Mouse (Mus musculus): Measurements from ENCODE around the gene Rpp38. TPM values are rescaled to one million over a fixed set of nuclear protein-coding genes. Genes with fewer than 3 reads are reported as not detected.
A peak's percentile ranks its signal among the peaks of the same experiment; 100 is the strongest.

The Rpp38 gene
- total RNA-seq (2021): 1 to 10 TPM; 5.0 to 5.5 TPM
- long read RNA-seq, experiment 1, partial matches to known transcripts: 0 of 3 reads
- long read RNA-seq, experiment 1, other reads (novel, unspliced or antisense): 0 of 3 reads
- long read RNA-seq, experiment 2, partial matches to known transcripts: 0 of 4 reads
- long read RNA-seq, experiment 2, other reads (novel, unspliced or antisense): 0 of 4 reads

DNA sequence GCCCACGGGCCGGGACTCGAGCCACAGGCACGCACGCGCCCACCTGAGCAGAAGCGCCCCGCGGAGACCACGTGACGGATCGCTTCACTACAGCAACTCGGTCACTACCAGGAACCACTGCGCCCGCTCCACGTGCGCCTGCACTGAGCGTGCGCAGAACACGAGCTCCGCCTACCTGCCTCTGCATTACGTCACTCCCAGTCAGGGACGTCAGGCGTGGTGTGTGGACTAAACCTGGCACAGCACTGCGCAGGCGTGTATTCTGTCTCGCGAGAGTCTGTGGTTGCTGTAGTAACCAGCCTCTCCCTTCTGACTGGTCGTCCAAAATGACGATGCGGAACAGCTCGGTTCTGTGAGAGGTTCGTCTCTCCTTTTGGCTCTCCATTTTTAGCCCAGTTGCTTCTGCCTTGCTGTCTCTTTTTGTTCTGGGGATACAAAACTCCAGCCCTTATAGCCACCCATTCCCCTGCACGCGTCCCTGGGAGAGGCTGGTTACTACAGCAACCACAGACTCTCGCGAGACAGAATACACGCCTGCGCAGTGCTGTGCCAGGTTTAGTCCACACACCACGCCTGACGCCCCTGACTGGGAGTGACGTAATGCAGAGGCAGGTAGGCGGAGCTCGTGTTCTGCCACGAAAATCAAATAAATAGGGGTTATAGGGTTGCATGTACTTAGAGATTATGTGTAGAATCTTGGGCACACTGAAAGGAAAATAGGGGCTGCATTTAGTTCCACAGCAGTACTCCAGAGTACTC, at the start of gene Rpp38:
TSS of gene Rpp38 (minus strand) at position 160 of the 759 bp plus-strand sequence.
- peak; percentile 99 for DNase-seq

DNA sequence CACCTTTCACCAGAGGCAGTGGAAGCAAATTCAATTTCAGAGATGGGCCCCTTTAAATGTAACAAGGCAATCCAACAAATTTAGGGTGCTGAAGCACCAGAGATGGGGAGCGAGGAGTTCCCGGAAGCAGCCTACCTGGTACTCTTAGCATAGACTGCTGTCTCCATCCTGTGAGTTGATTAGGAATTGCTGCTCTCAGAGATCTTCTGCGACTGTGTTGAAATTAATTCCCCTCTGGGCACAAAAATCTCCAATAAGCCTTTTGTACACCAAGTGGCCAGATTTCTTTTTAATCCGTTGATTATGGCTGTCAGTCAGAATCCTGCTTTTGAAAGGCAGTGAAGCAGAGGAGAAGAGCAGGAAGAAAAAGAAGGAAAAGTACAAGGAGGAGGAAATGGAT, 32.7 kb upstream of the Rpp38 start:
- DNase-seq: no peak

DNA sequence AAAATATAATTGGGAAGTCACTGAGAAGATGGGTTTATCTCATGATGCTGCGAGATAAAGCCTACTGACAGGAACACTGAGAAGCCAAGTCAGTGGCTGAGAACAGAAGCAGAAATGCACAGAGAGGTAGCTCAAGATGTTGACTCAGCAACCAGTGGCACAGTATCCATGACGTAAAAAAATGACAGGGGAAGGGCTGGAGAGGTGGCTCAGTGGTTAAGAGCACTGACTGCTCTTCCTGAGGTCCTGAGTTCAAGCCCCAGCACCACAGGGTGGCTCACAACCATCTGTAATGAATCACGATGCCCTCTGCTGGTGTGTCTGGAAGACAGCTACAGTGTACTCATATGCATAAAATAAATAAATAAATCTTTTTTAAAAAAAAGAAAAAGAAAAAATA, 28.6 kb upstream of the Rpp38 start:
- DNase-seq: no peak

DNA sequence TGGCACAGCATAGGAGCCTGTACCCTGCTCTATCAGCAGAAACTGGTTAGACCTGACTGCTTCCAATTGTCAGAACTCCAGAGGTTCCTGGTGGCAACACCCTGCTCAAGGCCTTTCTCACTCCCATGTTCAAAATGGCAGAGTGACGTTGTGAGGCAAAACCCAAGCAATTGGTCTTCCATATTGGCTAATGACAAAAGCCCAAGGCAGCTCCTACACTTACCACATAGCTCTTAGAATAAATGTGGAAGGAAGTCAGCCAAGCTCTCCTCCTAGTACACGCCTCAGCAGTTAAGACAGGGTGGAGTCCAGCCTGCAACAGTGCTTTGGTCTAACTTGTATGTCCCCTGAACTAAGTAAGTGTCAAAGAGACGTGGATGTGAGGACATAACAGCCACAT, 25.4 kb upstream of the Rpp38 start:
- no peak for DNase-seq

DNA sequence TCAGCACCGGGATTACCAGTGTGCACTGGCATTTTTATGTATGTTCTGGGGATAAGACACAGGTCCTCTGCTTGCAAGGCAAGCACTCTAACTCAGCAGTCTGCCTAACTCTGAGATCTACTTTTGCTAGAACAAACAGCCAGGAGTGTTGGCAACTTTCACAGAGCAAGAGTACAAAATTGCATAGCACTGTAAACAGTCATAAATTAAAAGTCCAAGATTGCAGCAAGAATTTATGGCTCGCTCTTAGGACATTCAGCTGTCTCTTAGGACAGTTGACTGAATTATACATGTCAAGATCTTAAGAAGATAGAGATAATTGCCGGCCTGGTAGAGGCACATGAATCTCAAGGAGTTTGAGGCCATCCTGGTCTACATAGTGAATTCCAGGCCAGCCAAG, 23.9 kb upstream of the Rpp38 start:
- DNase-seq: no peak

DNA sequence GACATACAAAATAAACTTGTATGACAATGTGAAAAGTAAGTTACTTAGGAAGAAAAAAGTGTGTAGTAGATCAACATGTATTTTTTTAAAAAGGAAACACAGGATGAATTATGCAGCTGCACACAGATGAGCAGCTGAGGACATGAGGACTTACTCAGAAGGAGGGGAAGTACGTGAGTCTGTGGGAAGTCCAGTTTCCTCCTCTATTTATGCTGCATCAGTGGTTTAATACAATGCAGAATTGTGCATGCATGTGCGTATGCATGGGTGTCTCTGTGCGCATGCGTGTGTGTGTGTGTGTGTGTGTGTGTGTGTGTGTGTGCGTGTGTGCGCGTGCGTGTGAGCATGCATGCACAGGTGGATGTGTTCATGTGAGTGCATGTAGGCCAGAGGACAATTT, 23.4 kb upstream of the Rpp38 start:
- DNase-seq: peak in 1 of 2 experiments; percentile 7

DNA sequence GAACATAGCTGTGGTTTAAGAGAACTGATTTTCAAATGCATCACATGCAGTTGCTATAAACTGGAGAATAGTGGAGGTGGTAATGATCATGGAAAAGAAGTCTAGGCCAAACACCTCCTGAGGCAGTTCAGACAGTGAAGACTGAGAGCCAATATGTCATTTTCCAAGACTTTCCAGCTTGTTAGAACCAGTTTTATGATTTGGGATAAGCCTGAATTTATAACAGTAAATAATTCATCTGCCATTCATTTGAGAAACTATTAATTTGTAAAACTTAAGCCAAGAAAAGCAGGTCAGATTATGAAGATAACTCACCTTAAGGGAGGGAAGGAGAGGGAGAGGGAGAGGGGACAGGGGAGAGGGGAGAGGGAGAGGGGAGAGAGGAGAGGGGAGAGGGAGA, 20.7 kb upstream of the Rpp38 start:
- DNase-seq: no peak

DNA sequence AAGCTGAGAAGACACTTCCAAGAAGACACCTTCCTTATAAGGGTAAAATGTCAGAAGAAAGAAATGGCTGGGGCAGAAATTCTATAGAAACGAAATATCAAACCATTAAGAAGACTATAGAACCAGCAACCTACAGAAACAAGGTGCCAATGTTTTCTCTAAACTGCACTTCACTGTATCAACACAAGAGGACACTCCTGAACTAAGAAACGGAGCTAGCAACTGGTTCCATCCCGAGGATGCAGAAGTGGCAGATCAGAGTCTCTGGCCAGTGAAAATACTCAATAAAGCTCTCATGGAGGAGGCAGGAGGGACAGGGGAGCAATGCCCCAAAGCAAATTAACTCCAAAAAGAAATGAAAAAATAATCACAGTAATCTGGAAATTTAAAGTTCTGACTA, 16.5 kb upstream of the Rpp38 start:
- DNase-seq: peak; percentile 17 to 35

DNA sequence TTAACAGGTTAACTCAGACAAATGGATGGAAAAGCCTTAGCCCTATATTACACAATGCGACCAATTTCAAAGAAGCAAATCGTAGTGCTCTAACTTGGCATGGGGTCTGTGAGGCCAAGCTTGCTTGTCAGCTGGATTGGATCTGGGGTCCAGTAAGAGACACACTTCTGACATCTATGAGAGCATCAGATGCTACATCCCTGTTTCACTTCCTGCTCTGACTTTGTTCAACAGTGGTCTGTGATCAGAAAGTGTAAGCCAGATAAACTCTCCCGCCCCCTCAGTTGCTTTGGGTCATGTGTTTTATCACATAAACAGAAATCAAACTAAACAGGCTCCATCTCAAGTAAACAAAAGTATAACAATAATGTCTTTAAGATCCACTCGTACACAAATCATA, 16.0 kb upstream of the Rpp38 start:
- no peak for DNase-seq

DNA sequence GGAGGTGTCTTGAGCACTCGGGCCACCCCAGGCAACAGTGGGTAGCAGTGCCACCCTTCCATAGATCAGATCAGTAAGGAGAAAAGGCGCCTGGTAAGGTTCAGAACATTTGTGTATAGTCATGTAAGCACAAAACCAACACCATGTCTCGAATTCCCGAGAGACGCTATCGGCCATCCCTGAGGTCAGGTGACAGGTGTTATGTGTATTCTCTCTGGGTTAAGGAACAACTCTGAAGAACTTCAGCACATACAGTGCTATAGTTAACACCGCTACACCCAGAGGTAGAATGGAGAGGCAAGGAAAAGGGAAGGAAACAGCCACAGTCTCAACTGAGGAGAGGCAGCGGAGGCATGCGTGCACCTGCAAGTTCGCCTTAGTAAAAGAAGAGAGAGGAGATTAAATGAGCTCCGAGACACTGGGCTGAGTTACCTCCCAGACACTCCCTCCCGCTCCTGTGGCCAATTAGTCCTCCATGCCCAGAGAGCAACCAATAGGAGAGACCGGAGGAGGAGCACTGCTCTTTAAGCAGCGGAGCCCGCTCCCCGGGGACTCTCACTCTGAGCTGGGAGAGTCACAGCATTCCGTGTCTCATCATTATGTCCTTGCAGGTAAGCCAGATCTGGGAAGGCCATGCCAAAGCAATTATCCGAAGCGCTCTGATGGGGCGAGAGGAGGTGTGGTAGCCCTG, 3.3 kb upstream of the Rpp38 start, which contains the start of gene Acbd7:
TSS of gene Acbd7 (plus strand) at position 558 of the 691 bp plus-strand sequence.
- peak; percentile 34 to 40 for DNase-seq

DNA sequence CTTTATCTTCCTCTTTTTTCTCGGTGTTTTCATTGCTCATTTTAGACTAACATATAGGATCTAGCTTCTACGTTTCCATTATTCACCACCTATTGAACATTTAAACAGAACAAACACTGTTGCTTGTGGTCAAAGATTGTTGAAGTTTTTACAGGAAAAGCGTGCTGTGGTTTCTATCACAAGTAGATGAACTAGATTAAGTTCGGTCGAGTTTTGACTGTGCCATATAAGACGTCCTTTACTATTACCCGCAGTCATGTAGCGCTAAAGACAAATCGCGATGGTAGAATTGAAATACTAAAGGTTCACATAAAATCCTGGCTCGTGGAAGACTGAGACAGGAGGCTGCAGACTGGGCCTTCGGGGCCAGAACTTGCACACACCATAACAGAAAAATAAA, 1.3 kb upstream of the Rpp38 start:
- DNase-seq: no peak

DNA sequence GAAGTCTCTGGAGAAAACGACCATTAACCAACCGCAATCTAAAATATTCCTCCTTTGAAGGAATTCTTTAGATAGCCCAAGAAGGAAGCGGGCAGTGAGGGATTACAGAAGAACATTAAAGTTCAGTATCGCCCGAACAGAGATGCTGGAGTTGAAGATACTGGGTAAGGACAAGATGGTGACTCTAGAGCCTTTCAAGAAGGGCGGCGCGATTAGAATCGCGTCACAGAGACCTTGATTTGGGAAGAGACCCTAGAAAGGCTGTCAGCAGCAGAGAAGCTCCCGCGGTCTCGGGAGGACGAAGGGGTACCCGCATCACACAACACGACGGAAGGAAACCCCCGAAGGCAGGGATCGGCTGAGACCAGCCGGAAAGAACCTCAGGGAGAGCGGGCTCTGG, 387 bp downstream of the Rpp38 start:
- DNase-seq: no peak

DNA sequence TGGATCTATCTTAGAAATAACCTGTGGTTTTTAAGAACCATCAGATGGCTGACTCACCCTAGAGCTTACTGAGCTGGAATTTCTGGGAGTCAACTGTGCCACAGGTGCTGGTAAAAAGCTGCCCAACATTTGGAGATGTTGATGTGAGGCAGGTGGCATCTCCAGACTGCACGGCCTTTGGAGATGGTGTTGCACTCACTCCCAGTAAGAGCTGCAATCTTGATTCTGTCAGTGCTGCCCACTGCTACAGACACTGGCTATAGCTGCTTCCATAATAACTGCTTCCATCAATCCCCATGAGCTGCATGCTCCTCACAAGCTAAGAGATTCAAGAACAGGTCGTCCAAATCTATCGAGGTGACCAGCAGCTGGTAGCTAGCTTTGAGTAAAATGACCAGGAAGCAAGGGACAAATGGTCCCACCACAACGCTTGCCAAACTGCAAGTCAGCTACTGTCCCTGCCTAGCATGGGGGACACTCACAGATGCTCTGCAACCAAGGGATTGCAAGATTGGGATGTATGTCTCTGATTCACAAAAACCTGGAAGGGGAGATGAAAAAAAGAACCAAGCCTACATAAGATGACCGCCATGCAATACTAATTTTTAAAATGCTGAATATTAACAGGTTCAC, 1.3 kb downstream of the Rpp38 start:
- no peak for DNase-seq

DNA sequence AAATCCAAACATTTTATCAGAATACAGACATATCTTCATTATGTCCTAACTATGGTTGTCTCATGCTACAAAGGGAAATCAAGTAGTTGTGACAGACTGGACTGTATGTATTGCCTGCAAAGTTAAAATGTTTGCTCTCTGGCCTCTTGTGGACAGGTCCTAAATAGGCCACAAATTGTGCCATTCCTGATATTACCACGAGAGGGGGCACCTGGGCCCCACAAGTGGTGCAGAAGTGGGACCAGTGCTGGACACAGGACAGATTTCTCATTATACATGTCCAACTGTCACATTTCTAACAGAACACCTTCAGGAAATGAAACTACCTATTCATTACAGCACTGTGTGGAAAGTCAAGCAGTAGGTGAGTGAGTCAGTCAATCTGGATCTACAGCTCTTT, 5.1 kb downstream of the Rpp38 start:
- DNase-seq: peak; percentile 61 to 77

DNA sequence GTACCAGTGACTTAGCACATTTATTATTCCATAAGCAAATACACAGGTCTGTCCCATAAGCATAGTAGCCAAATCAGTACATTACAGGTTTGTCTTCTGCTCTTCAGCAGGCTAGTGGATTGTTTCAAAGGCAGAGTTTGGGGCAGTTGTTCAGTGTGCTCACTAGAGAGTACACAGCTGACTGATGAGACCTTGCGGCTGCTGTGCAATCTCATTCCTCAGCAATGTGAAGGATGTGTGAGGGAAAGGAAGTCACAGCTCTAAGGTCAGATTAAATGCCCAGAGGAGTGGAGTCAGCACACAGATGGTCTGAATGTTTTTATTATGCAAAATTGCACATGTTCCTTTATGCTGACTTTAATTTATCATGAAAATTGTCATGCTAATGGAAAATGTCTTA, 5.9 kb downstream of the Rpp38 start:
- no peak for DNase-seq

DNA sequence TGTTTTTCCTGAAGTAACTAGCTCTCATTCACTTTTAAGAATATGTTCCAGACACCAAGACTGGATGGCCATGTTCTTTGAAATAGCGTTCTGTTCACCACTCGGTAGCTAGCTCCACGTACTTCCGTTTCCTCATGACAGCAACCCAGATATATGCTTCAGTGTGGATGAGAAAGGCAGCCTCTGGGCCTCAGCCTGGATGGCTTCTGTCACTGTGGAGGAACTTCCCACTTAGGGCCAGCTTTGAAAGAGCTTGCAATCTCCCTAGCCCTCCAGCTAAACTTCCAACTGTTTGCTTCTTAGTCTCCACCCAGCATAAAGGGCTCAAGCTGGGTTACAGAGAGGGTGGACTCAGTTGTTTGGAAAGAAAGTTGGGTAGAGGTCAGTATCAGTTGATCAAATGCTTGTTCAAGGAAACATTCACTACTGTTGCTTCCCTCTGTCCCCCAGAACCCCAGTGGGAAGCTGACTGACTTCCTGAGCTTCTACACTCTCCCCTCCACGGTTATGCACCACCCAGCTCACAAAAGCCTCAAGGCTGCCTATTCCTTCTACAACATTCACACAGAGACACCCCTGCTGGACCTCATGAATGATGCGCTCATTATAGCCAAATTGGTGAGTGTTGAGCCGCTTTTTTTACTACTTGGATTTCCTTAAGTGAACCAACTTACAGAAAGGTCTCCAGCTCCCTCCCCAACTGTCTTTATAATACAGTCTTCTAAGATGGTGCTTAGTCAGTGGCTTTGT, 7.9 kb downstream of the Rpp38 start:
- DNase-seq: no peak

DNA sequence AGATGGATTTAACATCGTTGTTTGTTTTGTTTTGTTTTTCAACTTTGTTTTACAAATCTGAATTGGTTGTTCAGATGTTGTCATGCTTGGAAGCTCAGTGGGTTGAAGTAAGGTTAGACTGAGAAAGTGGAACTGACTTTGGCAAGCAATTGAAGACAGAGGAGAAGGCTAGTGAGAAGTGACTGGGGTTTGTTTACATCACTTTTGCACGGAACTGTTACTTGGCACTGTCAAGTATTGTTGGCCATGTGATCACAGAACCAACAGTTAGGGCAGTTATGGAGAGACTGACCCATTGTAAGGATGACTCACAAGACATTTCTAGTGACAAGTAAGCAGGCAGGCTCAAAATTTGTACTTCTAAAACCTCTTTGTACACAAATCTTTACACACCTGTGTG, 9.3 kb downstream of the Rpp38 start:
- DNase-seq: no peak

DNA sequence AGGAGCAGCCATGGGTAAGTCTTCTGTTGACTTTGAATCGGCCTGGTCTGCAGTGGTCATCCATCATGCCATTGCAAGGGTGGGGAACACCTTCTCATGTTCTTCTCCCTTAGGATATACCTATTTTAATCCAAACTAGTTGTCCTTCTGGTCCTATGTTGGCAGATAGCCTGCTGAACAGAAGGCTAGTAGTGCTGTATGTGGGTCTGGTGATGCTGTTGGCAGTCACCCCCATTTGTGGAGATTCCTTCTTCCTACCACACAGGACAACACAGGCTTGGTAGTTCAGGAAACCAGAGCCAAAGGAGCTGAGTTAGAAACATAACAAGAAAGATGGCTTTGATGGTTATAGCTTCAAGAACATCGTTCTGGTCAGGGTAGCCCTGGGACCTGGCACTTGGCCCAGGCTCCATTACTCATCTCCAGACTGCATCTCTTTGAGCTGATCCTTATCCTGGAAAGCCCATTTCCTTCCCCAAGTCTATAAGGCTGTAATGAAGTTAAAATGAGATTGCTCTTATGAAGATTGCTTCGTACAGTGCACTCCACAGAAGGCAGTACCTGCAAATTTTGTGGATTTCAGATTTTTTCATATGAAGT, 26.9 kb downstream of the Rpp38 start:
- no peak for DNase-seq

DNA sequence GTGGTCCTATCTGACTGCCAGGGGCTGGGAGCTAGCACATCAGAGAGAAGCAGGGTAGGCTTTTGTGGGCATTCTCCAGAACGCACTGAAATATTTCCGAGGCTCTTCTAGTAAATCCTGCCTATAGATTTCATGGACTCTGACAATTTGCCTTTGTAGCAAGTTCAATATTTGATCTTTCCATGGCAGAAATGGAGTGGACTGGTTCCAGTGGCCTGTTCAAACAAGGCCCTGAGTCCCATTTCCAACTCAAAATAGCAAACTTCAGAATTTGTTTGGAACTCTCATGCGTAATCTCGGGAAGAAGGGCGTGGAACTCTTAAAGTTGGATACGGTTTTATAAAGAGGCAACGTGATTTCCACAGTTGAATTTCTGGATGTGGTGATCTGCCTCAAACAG, 36.6 kb downstream of the Rpp38 start:
- no peak for DNase-seq

DNA sequence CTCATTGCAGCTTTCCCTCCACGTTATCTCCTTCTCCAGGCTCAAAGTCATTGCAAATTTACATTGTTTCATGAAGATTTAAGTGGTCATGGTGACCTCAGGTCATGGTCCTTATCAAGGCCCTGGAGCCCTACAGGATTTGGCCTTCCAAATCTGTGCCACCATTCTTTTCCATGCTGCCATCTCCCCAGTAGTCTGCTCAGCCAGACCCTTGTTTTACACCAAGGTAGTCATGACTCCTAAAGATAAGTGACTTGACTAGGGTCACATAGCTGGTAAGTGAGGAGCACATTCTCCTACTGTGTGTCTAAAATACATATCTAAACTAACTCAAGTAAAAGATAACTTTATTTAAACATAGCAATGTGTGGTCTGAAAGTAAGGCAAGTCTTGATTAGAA, 40.3 kb downstream of the Rpp38 start:
- no peak for DNase-seq

DNA sequence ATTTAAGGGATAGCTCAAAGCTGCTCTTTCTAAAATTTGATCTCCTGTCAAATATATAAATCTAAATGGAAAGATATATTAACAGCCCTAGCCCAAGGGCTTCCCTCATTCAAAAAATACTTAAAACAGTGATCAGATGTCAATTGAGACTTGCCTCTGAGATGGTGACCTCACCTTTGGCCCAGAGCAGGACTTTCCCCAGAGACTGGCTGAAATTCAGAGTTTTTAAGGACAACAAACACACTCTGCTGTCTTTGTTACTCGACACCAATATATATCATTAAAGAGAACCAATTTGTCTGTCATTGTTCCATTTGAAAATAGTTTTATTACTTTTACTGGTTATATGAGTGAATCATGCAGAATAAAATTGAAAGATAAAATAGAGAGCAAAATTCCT, 42.9 kb downstream of the Rpp38 start:
- no peak for DNase-seq

DNA sequence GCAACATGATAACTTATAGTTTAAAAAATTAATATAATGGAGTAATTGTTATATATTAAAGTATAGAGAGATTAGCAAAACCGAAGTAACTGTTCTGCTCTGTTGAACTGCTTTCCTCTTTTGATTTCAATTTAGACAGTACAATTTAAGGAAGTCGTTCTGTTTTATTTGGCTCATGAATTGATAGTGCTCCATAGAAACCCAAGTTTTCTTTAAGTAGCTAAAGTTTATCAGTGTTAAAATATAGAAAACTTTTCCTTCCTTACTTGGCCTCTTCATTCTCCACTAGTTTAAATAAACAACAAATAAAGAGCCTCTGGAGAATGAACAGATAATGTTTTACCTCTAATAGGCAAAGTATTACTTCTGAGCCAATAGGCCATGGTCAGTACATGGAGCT, 46.2 kb downstream of the Rpp38 start:
- DNase-seq: no peak
